Mouse (Mus musculus) gastrocnemius, adult 18-20 months (tissue): ENCODE results near the gene Fer. TPM values are rescaled to one million over a fixed set of nuclear protein-coding genes. Genes with fewer than 3 reads are reported as not detected.
A peak's percentile ranks its signal among the peaks of the same experiment; 100 is the strongest.

Source experiments
- DNase-seq: peaks from one replicate; pipeline ENCODE4 v3.0.0; 2021; ENCODE audit warnings: low spot score
- total RNA-seq, 2 experiments: library from RNA; stranded (reverse); gene quantifications; 2 replicates each; pipeline ENCODE4 v1.2.3; 2021

Fer gene
- total RNA-seq, 2 experiments from 2014 or later: 12.2 to 14.4 TPM

DNA sequence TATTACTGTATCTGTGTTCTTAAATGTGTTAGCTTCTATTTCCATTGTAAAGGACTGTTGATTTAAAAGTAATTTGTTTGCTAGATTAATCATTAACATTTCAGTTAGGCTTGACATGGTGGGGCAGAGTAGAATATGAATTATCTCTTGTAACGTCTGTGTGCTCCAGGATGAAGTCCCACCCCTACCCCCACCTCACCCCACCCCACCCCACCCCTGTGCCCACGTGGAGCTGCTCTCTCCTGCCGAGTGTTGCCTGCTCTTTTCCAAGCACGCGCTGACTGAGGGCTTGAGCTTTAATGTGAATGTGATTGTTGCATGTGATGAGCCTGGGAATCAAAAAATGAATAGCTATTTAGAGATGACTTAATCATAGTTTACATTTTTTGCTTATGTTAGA lies 110.9 kb downstream of the Fer start:
- DNase-seq: no peak

DNA sequence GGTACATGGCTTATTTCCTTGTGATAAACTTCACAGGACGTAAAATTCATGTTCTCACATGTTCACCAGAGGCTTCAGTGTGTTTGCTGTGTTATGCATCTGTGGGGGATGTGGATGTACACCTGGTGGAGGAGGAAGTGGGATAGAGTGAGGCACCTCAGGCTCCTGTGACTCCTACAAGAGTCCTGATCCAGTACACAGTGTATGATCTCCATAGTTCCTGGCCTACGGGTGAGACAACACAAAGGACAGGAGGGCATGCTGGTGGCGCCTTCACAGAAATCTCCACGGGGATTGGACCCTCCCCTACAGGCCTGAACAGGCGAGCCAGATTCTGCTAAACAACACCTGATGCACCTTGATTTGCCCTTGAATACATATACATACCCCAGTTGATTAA lies 111.4 kb downstream of the Fer start:
- DNase-seq: no peak

GRCm38 (mm10) chr17:63978794-63979571 lies 116.1 kb downstream of the Fer start:
- DNase-seq: no peak

DNA sequence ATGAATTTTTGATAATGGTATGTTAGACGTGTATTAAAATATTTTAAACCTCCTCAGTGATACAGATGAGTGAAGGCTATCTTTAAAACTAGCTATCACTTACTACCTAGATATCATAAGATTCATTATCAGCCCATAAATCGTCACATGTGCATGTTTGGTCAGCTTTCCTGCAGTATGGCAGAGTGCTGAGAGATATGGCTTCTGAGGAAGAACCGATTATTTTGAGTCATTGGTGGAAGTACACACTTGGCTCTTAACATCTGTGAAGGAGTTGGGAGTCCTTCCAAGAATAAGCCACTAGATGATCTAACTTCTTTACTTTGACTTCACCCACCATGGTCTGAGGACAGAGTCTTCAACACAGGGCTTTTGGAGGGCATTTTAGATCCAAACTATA lies 117.3 kb downstream of the Fer start:
- no peak for DNase-seq

GRCm38 (mm10) chr17:63988710-63989109 lies 125.8 kb downstream of the Fer start:
- DNase-seq: no peak

DNA sequence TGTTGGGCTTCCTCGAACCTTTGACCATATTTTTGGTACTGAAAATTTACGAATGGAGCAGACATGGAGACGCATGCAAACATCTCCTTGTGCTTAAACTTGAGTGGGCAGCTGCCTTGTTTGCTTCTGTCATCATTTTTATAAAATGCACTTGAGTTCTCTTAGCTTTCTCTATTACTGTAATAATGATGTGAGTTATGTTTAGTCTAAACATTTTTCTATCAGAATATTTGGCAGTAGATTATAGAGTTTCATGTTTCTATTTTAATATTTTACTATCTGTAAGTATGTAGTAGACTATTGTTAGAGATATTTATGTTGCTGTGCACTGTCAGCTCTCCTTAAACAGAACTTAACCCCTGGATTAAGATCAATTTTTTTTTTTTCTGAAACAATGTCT lies 128.3 kb downstream of the Fer start:
- no peak for DNase-seq

- DNase-seq: peak; percentile 7
Observed at GRCm38 (mm10) chr17:63995921-63996320, 133.1 kb downstream of the Fer start.

- DNase-seq: no peak
Observed at GRCm38 (mm10) chr17:63997643-63998042, 134.8 kb downstream of the Fer start.

DNA sequence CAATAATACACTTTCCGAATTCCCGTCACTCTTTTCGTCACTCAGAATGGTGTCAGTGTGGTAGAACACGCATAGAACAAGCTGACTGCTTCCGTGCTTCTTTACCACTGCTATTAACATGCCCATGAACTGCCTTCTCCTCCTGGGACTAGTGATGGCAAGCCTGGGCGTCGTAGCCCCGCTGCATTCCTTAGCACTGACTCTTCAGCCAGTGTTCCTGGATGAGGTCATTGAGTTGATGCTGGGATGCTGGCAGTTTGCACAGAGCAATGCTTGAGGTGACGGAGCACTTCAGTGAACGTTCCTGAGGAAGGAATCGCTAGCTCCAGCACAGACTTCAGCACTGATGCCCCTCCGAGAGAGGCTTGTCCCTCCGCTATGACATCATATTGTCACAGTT lies 140.6 kb downstream of the Fer start:
- peak; percentile 12 for DNase-seq

GRCm38 (mm10) chr17:64005575-64006249 lies 142.8 kb downstream of the Fer start:
- DNase-seq: no peak

DNA sequence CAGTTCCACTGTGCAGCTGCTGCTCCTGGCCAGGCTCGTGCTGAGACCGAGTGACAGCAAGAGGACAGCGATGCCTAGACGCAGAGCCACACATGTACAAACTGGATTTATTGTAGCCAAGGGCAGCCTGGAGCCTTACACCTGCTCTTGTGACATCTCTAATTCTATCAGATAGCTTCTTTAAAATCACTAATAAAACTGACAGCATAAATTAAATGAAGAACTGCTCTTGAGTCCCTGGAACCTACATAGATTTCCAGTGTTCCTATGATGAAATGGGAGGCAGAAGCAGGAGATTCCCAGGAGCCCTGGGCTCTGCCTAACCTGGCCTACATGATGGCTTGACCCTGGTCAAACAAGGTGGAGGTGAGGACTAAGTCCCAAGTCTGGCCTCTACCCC lies 153.7 kb downstream of the Fer start:
- no peak for DNase-seq

DNA sequence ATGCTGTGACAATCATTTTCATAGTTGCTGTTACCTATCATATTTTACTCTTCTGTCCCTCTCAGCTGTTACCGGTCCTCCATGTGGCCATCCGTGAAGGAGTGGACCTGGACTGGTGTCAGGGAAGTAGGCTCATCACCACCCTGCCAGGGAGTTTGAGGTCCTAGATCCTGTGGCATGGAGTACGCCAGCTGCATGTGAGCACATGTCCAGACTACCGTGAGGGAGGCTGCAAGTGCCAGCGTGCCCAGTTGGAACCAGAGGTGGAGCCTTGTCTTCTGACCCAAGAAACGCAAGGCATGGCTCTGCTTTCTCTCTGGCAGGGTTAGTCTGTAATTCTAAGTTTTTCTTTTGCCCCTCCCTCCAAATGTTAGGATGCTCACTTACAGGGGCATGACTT lies 155.4 kb downstream of the Fer start:
- DNase-seq: no peak

GRCm38 (mm10) chr17:64018870-64019269 lies 156.0 kb downstream of the Fer start:
- DNase-seq: no peak

DNA sequence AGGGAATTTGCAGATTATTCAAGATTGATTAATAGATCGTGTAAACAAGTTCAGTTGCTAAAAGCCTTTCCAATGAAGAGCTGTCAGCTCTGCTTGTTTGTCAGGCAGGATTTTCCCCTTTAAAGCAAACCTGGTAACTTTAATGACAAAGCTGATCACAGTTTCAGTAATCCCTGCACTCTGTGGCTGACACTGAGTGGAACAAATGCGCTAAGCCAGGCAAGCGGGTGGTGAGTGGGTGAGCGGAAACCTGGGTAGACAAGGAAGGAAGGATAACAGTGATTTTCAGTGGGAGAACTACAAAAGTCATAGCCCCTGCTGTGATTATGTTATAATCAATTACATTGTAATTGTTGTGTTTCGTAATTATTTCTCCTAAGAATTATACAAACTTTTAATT lies 156.8 kb downstream of the Fer start:
- no peak for DNase-seq

DNA sequence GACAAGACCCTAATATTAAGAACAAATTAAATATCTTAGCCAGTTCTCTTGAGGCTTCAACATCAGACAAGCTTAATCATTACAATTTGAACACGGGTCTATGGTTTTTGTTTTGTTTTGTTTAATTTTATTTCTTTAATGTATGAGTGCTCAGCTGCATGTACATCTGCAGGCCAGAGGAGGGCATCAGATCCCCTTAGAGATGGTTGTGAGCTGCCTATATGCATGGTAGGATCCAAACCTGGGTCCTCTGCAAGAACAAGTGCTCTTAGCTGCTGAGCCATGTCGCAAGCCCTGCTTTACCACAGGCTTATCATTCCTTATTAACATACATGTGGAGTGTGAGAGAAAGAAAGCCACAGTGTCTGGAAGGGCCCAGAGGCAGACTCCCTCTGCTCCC lies 163.6 kb downstream of the Fer start:
- no peak for DNase-seq

DNA sequence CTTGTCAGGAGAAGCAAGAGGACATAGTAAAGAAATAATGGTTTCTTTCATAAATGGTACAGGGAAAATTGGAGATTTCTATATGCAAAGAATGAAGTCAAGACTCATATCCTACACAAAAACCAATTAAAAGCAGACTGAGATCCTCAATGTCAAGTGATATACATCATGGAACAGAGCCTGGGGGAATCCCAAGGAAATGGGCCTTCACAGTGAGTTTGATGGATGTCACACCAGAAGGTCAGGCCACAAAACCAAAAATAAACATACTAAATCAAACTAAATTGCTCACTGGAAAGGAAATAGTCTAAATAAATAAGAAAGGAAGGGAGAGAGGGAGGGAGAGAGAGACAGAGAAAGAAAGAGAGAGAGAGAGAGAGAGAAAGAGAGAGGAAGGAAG lies 178.9 kb downstream of the Fer start:
- no peak for DNase-seq

DNA sequence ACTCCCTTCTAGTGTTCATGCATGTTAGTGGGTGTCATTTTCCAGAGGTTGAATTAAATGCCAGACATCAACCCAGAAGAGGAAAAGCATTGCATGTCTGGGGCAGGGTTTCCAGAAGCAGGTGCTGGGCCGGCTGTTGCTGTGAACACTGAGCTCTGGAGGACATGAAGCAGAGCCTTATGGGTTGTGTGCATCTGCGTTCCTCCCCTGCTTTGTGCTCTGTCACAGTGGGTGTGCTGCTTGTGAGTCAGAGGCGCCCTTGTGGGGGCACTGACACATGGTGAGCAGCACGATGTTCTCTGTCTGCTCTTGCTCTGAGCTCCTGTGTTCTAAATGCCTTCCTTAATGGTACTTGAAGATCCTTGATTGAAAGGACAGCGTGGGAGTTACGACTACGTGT lies 182.5 kb downstream of the Fer start:
- DNase-seq: no peak

GRCm38 (mm10) chr17:64046557-64046956 lies 183.7 kb downstream of the Fer start:
- no peak for DNase-seq

GRCm38 (mm10) chr17:64050911-64051310 lies 188.0 kb downstream of the Fer start:
- no peak for DNase-seq

GRCm38 (mm10) chr17:64053636-64054035 lies 190.8 kb downstream of the Fer start:
- no peak for DNase-seq

DNA sequence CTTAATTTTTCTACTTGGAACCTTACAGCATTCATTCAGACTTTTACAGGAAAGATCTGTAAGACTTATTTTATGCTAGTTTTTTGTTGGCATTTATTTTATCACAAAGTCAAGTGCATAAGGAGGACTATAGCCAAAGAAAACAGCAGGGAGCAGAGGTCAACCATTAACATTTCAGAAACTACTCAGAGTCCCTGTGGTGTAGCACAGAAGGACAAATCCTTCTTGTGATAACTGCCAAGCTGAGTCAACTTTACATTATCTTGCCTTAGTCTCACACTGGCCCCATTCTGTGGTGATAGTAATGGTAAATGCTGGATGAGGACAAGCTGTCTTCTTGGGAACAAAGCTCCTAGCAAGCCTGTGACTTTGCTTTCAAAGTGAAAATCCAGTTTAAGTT lies 197.7 kb downstream of the Fer start:
- DNase-seq: no peak

- DNase-seq: no peak
Observed at GRCm38 (mm10) chr17:64065243-64065642, 202.4 kb downstream of the Fer start.

- DNase-seq: no peak
Observed at GRCm38 (mm10) chr17:64077392-64077791, 214.5 kb downstream of the Fer start.
